13 mouse cellular contexts compared by ENCODE assay signal in genomic region chr7:141363752-141364125, GRCm38 (mm10). TPM values are rescaled to one million over a fixed set of nuclear protein-coding genes. Genes with fewer than 3 reads are reported as not detected.
DNase-seq lines count a peak whose midpoint lies in the region; ATAC-seq lines count a peak whose summit lies in the region.
"Had no signal": no experiment of that assay in that cellular context is flagged by ENCODE, and none has a peak within 500 bp of the region (broad histone marks: within the 10 kb centered on the region; RNA-seq: fewer than 3 reads in every experiment).

No protein-coding gene starts in this region.

- no peak overlapping the region for H3K27ac ChIP-seq in heart, embryonic 12.5 days (ENCODE audit: poor library complexity, severe bottlenecking)
- H3K27ac ChIP-seq in lung, embryonic 16.5 days (ENCODE audit: low read length): no peak overlapping the region
- no peak overlapping the region for H3K27ac ChIP-seq in stomach, embryonic 16.5 days (ENCODE audit: low read length)
- H3K27ac ChIP-seq: embryonic facial prominence, embryonic 13.5 days; hindbrain, embryonic 14.5 days; kidney, embryonic 15.5 days; midbrain, embryonic 13.5 days had no signal

- DNase-seq in heart, adult 18-20 months: no peak
- no peak for DNase-seq in lung, adult 18-20 months
- DNase-seq in liver: peak; percentile 56
- no peak for DNase-seq in ovary, postnatal 10 days (ENCODE audit: low spot score)
- no peak for DNase-seq in thymus, postnatal 4 days

- no peak overlapping the region for H3K9ac ChIP-seq in heart, embryonic 12.5 days
- H3K9ac ChIP-seq in lung, embryonic 16.5 days (ENCODE audit: low read length): no peak overlapping the region
- H3K9ac ChIP-seq in stomach, embryonic 16.5 days (ENCODE audit: low read length): no peak overlapping the region
- H3K9ac ChIP-seq: embryonic facial prominence, embryonic 13.5 days; hindbrain, embryonic 14.5 days; kidney, embryonic 15.5 days; midbrain, embryonic 13.5 days had no signal

- no peaks in the 10 kb centered on the region for H3K36me3 ChIP-seq in heart, embryonic 12.5 days
- H3K36me3 ChIP-seq in lung, embryonic 16.5 days (ENCODE audit: control insufficient read depth, insufficient read depth, low read length): no peaks in the 10 kb centered on the region
- no peaks in the 10 kb centered on the region for H3K36me3 ChIP-seq in stomach, embryonic 16.5 days (ENCODE audit: control insufficient read depth, insufficient read depth, low read length)
- H3K36me3 ChIP-seq: embryonic facial prominence, embryonic 13.5 days; kidney, embryonic 15.5 days; midbrain, embryonic 13.5 days had no signal

- peak; percentile 23 for ATAC-seq in heart, embryonic 12.5 days (ENCODE audit: insufficient number of reproducible peaks, low FRiP score)
- ATAC-seq in lung, embryonic 16.5 days (ENCODE audit: low read depth): peak; percentile 10; the same call in 1 of the 2 replicates
- ATAC-seq in stomach, embryonic 16.5 days (ENCODE audit: insufficient read depth, low FRiP score): peak; percentile 6; the same call in 1 of the 2 replicates
- ATAC-seq: forebrain, embryonic 16.5 days had no signal

- H3K4me2 ChIP-seq in heart, embryonic 12.5 days: no peak overlapping the region
- no peak overlapping the region for H3K4me2 ChIP-seq in lung, embryonic 16.5 days (ENCODE audit: low read depth, low read length)
- H3K4me2 ChIP-seq in stomach, embryonic 16.5 days (ENCODE audit: low read depth, low read length): no peak overlapping the region
- H3K4me2 ChIP-seq: embryonic facial prominence, embryonic 13.5 days; hindbrain, embryonic 14.5 days; kidney, embryonic 15.5 days; midbrain, embryonic 13.5 days had no signal

- no peak overlapping the region for H3K4me3 ChIP-seq in heart, embryonic 12.5 days
- no peak overlapping the region for H3K4me3 ChIP-seq in lung, embryonic 16.5 days (ENCODE audit: low read length)
- H3K4me3 ChIP-seq in stomach, embryonic 16.5 days (replicated peaks; ENCODE audit: low read length): no peak overlapping the region
- H3K4me3 ChIP-seq: embryonic facial prominence, embryonic 13.5 days; kidney, embryonic 15.5 days; midbrain, embryonic 13.5 days had no signal

- 52% methylated on average over 2 of the region's 2 CpGs for WGBS in heart, embryonic 12.5 days
- 63% methylated on average over 2 of the region's 2 CpGs for WGBS in lung, embryonic 16.5 days
- 61% methylated on average over 2 of the region's 2 CpGs for whole genome bisulfite sequencing in stomach, embryonic 16.5 days

- H3K9me3 ChIP-seq in heart, embryonic 12.5 days (replicated peaks): no peaks in the 10 kb centered on the region
- H3K9me3 ChIP-seq in lung, embryonic 16.5 days (ENCODE audit: control insufficient read depth, low read length): no peaks in the 10 kb centered on the region
- H3K9me3 ChIP-seq in stomach, embryonic 16.5 days (replicated peaks; ENCODE audit: control insufficient read depth, low read length): no peaks in the 10 kb centered on the region
- H3K9me3 ChIP-seq: embryonic facial prominence, embryonic 13.5 days; kidney, embryonic 15.5 days; midbrain, embryonic 13.5 days had no signal

- H3K4me1 ChIP-seq in heart, embryonic 12.5 days (replicated peaks): peaks cover 3% of the 10 kb centered on the region; the same call in 1 of the 2 replicates
- H3K4me1 ChIP-seq in lung, embryonic 16.5 days (replicated peaks; ENCODE audit: control insufficient read depth, insufficient read depth, low read length): peaks cover 5% of the 10 kb centered on the region
- H3K4me1 ChIP-seq in stomach, embryonic 16.5 days (ENCODE audit: control insufficient read depth, insufficient read depth, low read length): no peaks in the 10 kb centered on the region
- H3K4me1 ChIP-seq: embryonic facial prominence, embryonic 13.5 days had no signal

- peaks cover 55% of the 10 kb centered on the region for H3K27me3 ChIP-seq in heart, embryonic 12.5 days (replicated peaks)
- peaks cover 3% of the 10 kb centered on the region; the same call in 1 of the 2 replicates for H3K27me3 ChIP-seq in lung, embryonic 16.5 days (ENCODE audit: control insufficient read depth, insufficient read depth, low read depth, low read length)
- no peaks in the 10 kb centered on the region for H3K27me3 ChIP-seq in stomach, embryonic 16.5 days (ENCODE audit: control insufficient read depth, insufficient read depth, low read length)

RNA-seq across cellular contexts. Expression of gene Eps8l2, which starts 25.1 kb away (rescaled TPM):
- polyA plus RNA-seq in heart, embryonic 12.5 days (2016; fragmentation: Nextera tagmentation; extraction: Ambion mirVana): 0.73 and 1.3 TPM in 2 replicates
- total RNA-seq in heart, adult 18-20 months (2021): 1 to 10 TPM; 1.7 to 3.0 TPM
- 37.4 and 42.6 TPM in 2 replicates for polyA plus RNA-seq in lung, embryonic 16.5 days (2015; fragmentation: Nextera tagmentation; extraction: Ambion mirVana)
- 79.4 and 108 TPM in 2 replicates for polyA plus RNA-seq in stomach, embryonic 16.5 days (2015; fragmentation: Nextera tagmentation; extraction: Ambion mirVana)

RNA-seq across cellular contexts. Expression of gene Taldo1, which starts 28.3 kb away (rescaled TPM):
- polyA plus RNA-seq in heart, embryonic 12.5 days (2016; fragmentation: Nextera tagmentation; extraction: Ambion mirVana): 276 and 284 TPM in 2 replicates
- 100 to 1,000 TPM; 106 to 141 TPM for total RNA-seq in heart, adult 18-20 months (2021)
- polyA plus RNA-seq in lung, embryonic 16.5 days (2015; fragmentation: Nextera tagmentation; extraction: Ambion mirVana): 279 and 283 TPM in 2 replicates
- 399 and 400 TPM in 2 replicates for polyA plus RNA-seq in stomach, embryonic 16.5 days (2015; fragmentation: Nextera tagmentation; extraction: Ambion mirVana)

RNA-seq across cellular contexts. Expression of gene Tmem80, which starts 36.2 kb away (rescaled TPM):
- polyA plus RNA-seq in heart, embryonic 12.5 days (2016; fragmentation: Nextera tagmentation; extraction: Ambion mirVana): 37.4 and 40.1 TPM in 2 replicates
- 10 to 100 TPM; 14.6 to 15.7 TPM for total RNA-seq in heart, adult 18-20 months (2021)
- 45.1 and 50.2 TPM in 2 replicates for polyA plus RNA-seq in lung, embryonic 16.5 days (2015; fragmentation: Nextera tagmentation; extraction: Ambion mirVana)
- 35.9 and 36.5 TPM in 2 replicates for polyA plus RNA-seq in stomach, embryonic 16.5 days (2015; fragmentation: Nextera tagmentation; extraction: Ambion mirVana)

RNA-seq across cellular contexts. Expression of gene Deaf1, which starts 36.2 kb away (rescaled TPM):
- polyA plus RNA-seq in heart, embryonic 12.5 days (2016; fragmentation: Nextera tagmentation; extraction: Ambion mirVana): 34.3 and 35.6 TPM in 2 replicates
- 10 to 100 TPM; 11.7 to 12.6 TPM for total RNA-seq in heart, adult 18-20 months (2021)
- polyA plus RNA-seq in lung, embryonic 16.5 days (2015; fragmentation: Nextera tagmentation; extraction: Ambion mirVana): 52.7 and 53.6 TPM in 2 replicates
- 61.3 and 64.3 TPM in 2 replicates for polyA plus RNA-seq in stomach, embryonic 16.5 days (2015; fragmentation: Nextera tagmentation; extraction: Ambion mirVana)

RNA-seq across cellular contexts. Expression of gene Gatd1, which starts 50.2 kb away (rescaled TPM):
- 25.5 and 26.7 TPM in 2 replicates for polyA plus RNA-seq in heart, embryonic 12.5 days (2016; fragmentation: Nextera tagmentation; extraction: Ambion mirVana)
- 10 to 100 TPM; 11.3 to 12.4 TPM for total RNA-seq in heart, adult 18-20 months (2021)
- polyA plus RNA-seq in lung, embryonic 16.5 days (2015; fragmentation: Nextera tagmentation; extraction: Ambion mirVana): 54.0 and 57.0 TPM in 2 replicates
- polyA plus RNA-seq in stomach, embryonic 16.5 days (2015; fragmentation: Nextera tagmentation; extraction: Ambion mirVana): 45.8 and 48.1 TPM in 2 replicates

Comparison
In these comparisons a context has a peak if more than half of its experiments do, and no peak if none do; other contexts are left out.
1. RNA of gene Eps8l2, which starts 25.1 kb away (polyA plus RNA-seq): 79.4 to 108 TPM in stomach, embryonic 16.5 days and 37.4 to 42.6 TPM in lung, embryonic 16.5 days; 0.73 to 1.3 TPM in heart, embryonic 12.5 days; every median in the first group is over 10 times any median in the second.
2. Peak in every context shown above with its lines, with median percentiles within 50 percentile points of each other: ATAC-seq.